Mouse (Mus musculus): ENCODE results near the gene Nprl3.
"Not testable (repeated sequence)": the region's sequence is repeated elsewhere in the genome, so short reads cannot be mapped to it uniquely, and the experiment has no call there.

Nprl3 gene

GRCm38 (mm10) chr11:32225222-32226104 lies 42.0 kb downstream of the Nprl3 start:
- no peak for DNase-seq (ENCODE audit: low spot score in 2 of 2)

GRCm38 (mm10) chr11:32224468-32225139 lies 42.9 kb downstream of the Nprl3 start:
- DNase-seq (ENCODE audit: low spot score in 2 of 2): no peak

- no peak for DNase-seq (ENCODE audit: low spot score in 2 of 2)
Measured at GRCm38 (mm10) chr11:32223297-32223967, 44.1 kb downstream of the Nprl3 start.

GRCm38 (mm10) chr11:32222570-32223194 lies 44.8 kb downstream of the Nprl3 start:
- DNase-seq (ENCODE audit: low spot score in 2 of 2): no peak

GRCm38 (mm10) chr11:32221951-32222409 lies 45.5 kb downstream of the Nprl3 start, which contains the start of gene Rhbdf1:
Gene Rhbdf1, minus strand, starts transcription at chr11:32222300.
- no peak for DNase-seq (ENCODE audit: low spot score in 2 of 2)

GRCm38 (mm10) chr11:32221225-32221950 lies 46.1 kb downstream of the Nprl3 start:
- no peak for DNase-seq (ENCODE audit: low spot score in 2 of 2)

GRCm38 (mm10) chr11:32220607-32221224 lies 46.8 kb downstream of the Nprl3 start:
- DNase-seq (ENCODE audit: low spot score in 2 of 2): no peak

- no peak for DNase-seq (ENCODE audit: low spot score in 2 of 2)
Measured at GRCm38 (mm10) chr11:32219287-32219686, 48.2 kb downstream of the Nprl3 start.

- DNase-seq (ENCODE audit: low spot score in 2 of 2): no peak
Measured at GRCm38 (mm10) chr11:32218501-32219050, 48.9 kb downstream of the Nprl3 start.

GRCm38 (mm10) chr11:32216851-32217250 lies 50.7 kb downstream of the Nprl3 start:
- DNase-seq (ENCODE audit: low spot score in 2 of 2): no peak

GRCm38 (mm10) chr11:32215372-32216162 lies 51.9 kb downstream of the Nprl3 start:
- no peak for DNase-seq (ENCODE audit: low spot score in 2 of 2)

GRCm38 (mm10) chr11:32210623-32211022 lies 56.9 kb downstream of the Nprl3 start:
- DNase-seq (ENCODE audit: low spot score in 2 of 2): no peak

- peak; percentile 94 to 95 for DNase-seq (ENCODE audit: low spot score in 2 of 2)
Measured at GRCm38 (mm10) chr11:32205058-32205873, 62.2 kb downstream of the Nprl3 start, which contains the start of gene Snrnp25. Gene Snrnp25, plus strand, starts transcription at chr11:32205415.

GRCm38 (mm10) chr11:32201922-32202685 lies 65.4 kb downstream of the Nprl3 start:
- no peak for DNase-seq (ENCODE audit: low spot score in 2 of 2)

- DNase-seq (ENCODE audit: low spot score in 2 of 2): not testable (repeated sequence)
Measured at GRCm38 (mm10) chr11:32200992-32201391, 66.5 kb downstream of the Nprl3 start.

- DNase-seq (ENCODE audit: low spot score in 2 of 2): no peak
Measured at GRCm38 (mm10) chr11:32200075-32200601, 67.4 kb downstream of the Nprl3 start, which contains the start of gene Il9r. Gene Il9r, minus strand, starts transcription at chr11:32200279.

GRCm38 (mm10) chr11:32199230-32199629 lies 68.3 kb downstream of the Nprl3 start:
- no peak for DNase-seq (ENCODE audit: low spot score in 2 of 2)

All from frontal cortex, postnatal 14 days (tissue).